Mouse (Mus musculus) hindbrain, embryonic 14.5 days (tissue): Measurements from ENCODE around the gene Slco3a1. TPM values are rescaled to one million over a fixed set of nuclear protein-coding genes. Genes with fewer than 3 reads are reported as not detected.

Experiments
- ATAC-seq: fragments of 200-750 bp; cut with Nextera tagmentation; 2 replicates; pipeline ENCODE4 v1.8.0; 2017; ENCODE audit warnings: moderate number of reproducible peaks, mild to moderate bottlenecking, moderate TSS enrichment, moderate library complexity; ENCODE audit not compliant: low FRiP score
- DNase-seq: peaks from one replicate; pipeline ENCODE4 v3.0.0-alpha.2; 2015; ENCODE audit warnings: low spot score
- H3K27ac ChIP-seq: fragments of 300-500 bp; sonication (generic); 2 replicates; pipeline ENCODE4 v1.5.1; 2014; ENCODE audit warnings: mild to moderate bottlenecking, moderate library complexity
- H3K27me3 ChIP-seq: fragments of 300-500 bp; sonication (generic); 2 replicates; pipeline ENCODE4 v1.6.1; 2014; ENCODE audit warnings: mild to moderate bottlenecking, low read length, mixed read lengths; ENCODE audit not compliant: control insufficient read depth, insufficient read depth
- H3K36me3 ChIP-seq: fragments of 300-500 bp; sonication (generic); replicated peaks from 2 replicates; pipeline ENCODE4 v1.6.1; 2014; ENCODE audit not compliant: control insufficient read depth, insufficient read depth
- H3K4me1 ChIP-seq: fragments of 300-500 bp; sonication (generic); replicated peaks from 2 replicates; pipeline ENCODE4 v1.6.1; 2014; ENCODE audit warnings: antibody characterized with exemption, low read length, mixed read lengths; ENCODE audit not compliant: control insufficient read depth, insufficient read depth
- H3K4me2 ChIP-seq: fragments of 300-500 bp; sonication (generic); replicated peaks from 2 replicates; pipeline ENCODE4 v1.6.1; 2014; ENCODE audit warnings: mild to moderate bottlenecking, moderate library complexity
- H3K4me3 ChIP-seq: fragments of 300-500 bp; sonication (generic); replicated peaks from 2 replicates; pipeline ENCODE4 v1.5.1; 2014; ENCODE audit warnings: mild to moderate bottlenecking, low read length
- H3K9ac ChIP-seq: fragments of 300-500 bp; sonication (generic); 2 replicates; pipeline ENCODE4 v1.6.1; 2014
- H3K9me3 ChIP-seq: fragments of 300-500 bp; sonication (generic); 2 replicates; pipeline ENCODE4 v1.6.1; 2016; ENCODE audit warnings: low read length; ENCODE audit not compliant: control insufficient read depth
- WGBS: fragments of 180-500 bp; shearing (Covaris S2); extraction: QIAGEN DNeasy Blood & Tissue Kit; methylation state at CpG from one replicate; pipeline ENCODE4 v1.1.7; 2014; 5-methylcytosine and 5-hydroxymethylcytosine counted together
- polyA plus RNA-seq: library from polyadenylated mRNA; unstranded; fragments of >200 nt; fragmentation: Nextera tagmentation; extraction: Ambion mirVana; gene quantifications from 2 replicates; pipeline ENCODE4 v1.2.1, GENCODE M21; 2014

The Slco3a1 gene
- polyA plus RNA-seq, result 14.6 and 17.2 TPM in 2 replicates

DNA sequence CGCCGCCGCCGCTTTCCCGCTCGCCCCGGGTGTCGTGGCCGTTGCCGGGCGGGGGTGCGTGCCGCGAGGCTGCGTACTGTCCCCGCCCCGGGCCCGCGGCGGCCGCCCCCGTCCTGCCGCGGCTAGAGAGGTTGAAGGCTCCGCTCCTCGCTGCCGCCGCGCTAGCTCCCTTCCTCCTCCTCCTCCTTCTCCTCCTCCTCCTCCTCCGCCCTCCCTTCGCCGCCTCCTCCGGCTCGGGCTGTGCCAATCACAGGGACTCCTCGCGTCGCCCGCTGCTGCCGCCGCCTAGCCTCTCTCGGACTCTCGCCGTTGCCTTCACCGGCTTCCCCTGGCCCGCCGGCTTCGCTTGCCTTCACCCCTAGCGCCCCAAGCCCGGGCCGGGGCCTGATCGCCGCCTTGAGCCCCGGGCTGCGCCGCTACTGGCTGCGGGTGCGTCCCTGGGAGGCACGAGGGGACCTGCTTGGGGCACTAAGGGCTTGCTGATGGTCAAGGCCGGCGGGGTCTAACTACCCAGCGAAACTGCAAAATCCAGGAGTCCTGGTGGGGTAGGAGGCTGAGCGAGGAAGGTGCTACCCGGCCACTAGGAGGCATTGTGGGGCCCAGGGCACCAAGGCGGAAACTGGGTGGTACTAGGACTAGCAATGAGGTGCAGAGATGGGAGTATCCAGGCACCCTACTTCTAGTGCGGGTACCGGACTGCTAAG lies at the start of gene Slco3a1:
Slco3a1 (minus strand) TSS at position 173 of the 704 bp plus-strand sequence.
- peak; percentile 69 for DNase-seq
- Histone ChIP-seq H3K4me1 (peaks cover 31% of the 10 kb centered on the region), H3K9ac (peak within 1 kb of the TSS; percentile 82), H3K27me3 (0 out of 2 replicates have a peak, but pooled peaks cover 14% of the 10 kb centered on the region), H3K4me3 (peak within 1 kb of the TSS; percentile 86), H3K4me2 (peak within 1 kb of the TSS; percentile 86), H3K9me3 (no peaks in the 10 kb centered on the region), H3K27ac (peak within 1 kb of the TSS; percentile 89), H3K36me3 (no peaks in the 10 kb centered on the region)
- peak; percentile 88 for ATAC-seq
- WGBS, result 1% methylated on average over 62 of the region's 66 CpGs

DNA sequence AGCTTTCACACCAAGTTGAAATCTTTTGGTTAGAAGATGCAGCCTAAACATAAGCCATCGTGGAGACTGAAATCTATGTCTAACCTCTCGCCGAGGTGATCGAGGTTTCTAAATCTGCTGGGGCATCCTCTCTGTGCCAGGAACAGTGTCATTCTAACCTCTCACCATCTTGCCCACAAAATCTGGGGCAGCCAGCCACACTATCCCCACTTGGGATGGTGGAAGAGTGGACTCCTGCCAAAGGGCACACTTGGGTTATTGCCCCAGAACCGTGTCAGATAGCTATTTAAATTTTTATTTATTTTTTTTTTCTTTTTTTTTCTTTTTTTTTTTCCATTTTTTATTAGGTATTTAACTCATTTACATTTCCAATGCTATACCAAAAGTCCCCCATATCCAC lies 46.4 kb upstream of the Slco3a1 start:
- H3K9me3 ChIP-seq, result no peaks in the 10 kb centered on the region
- DNase-seq, result no peak
- H3K4me2 ChIP-seq, result no peak overlapping the region
- H3K36me3 ChIP-seq, result no peaks in the 10 kb centered on the region
- no peak overlapping the region for H3K4me3 ChIP-seq
- H3K27me3 ChIP-seq, result no peaks in the 10 kb centered on the region
- H3K9ac ChIP-seq, result no peak overlapping the region
- 95% methylated on average over 5 of the region's 5 CpGs for WGBS
- no peak for ATAC-seq
- no peaks in the 10 kb centered on the region for H3K4me1 ChIP-seq
- no peak overlapping the region for H3K27ac ChIP-seq

DNA sequence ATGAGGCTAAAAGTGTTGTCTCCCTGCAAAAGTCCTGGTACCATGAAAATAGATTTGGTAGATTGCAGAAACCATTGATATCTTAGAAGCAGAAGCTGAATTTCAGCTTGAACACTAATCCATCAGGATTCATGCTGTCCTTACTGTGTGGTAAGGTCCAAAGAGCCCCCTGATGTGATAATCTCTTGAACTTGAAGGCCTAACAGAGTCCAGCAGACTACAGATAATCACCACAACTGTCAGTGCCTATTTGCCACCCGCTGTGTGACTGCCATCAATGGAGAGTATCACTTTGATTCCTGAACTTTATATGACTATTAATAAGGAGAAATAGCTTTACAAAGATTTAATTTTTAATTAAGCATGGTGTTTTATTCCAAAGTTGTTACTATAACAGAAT lies 24.8 kb upstream of the Slco3a1 start:
- WGBS, result 83% methylated on average over 1 of the region's 1 CpGs
- ATAC-seq, result no peak
- no peaks in the 10 kb centered on the region for H3K27me3 ChIP-seq
- no peak overlapping the region for H3K4me3 ChIP-seq
- no peak overlapping the region for H3K4me2 ChIP-seq
- DNase-seq, result no peak
- no peaks in the 10 kb centered on the region for H3K4me1 ChIP-seq
- H3K9me3 ChIP-seq, result no peaks in the 10 kb centered on the region
- H3K36me3 ChIP-seq, result no peaks in the 10 kb centered on the region
- no peak overlapping the region for H3K27ac ChIP-seq
- no peak overlapping the region for H3K9ac ChIP-seq

DNA sequence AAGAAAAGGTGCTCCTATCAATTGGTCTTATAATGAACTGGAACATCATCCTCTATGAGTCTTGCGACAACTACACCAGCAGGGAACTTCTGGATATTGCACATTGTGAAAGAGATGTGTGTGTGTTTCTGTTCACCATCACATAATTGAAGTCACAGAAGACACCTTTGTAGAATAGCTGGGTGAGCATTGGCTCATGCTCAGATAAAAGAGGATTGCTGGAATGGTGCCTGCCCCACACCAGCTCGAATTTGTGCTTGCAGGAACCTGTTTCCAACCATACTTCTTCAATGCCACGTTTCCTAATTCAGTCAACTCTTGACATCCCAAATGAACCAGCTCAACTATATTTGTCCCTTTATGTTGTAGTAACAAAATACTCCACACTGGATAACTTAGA lies 21.1 kb upstream of the Slco3a1 start:
- ATAC-seq (no peak), DNase-seq (no peak)
- no peak overlapping the region for H3K4me3 ChIP-seq
- no peaks in the 10 kb centered on the region for H3K9me3 ChIP-seq
- H3K36me3 ChIP-seq, result no peaks in the 10 kb centered on the region
- no peak overlapping the region for H3K9ac ChIP-seq
- no peaks in the 10 kb centered on the region for H3K27me3 ChIP-seq
- no peak overlapping the region for H3K4me2 ChIP-seq
- no peak overlapping the region for H3K27ac ChIP-seq
- 84% methylated on average over 3 of the region's 3 CpGs for WGBS
- no peaks in the 10 kb centered on the region for H3K4me1 ChIP-seq

DNA sequence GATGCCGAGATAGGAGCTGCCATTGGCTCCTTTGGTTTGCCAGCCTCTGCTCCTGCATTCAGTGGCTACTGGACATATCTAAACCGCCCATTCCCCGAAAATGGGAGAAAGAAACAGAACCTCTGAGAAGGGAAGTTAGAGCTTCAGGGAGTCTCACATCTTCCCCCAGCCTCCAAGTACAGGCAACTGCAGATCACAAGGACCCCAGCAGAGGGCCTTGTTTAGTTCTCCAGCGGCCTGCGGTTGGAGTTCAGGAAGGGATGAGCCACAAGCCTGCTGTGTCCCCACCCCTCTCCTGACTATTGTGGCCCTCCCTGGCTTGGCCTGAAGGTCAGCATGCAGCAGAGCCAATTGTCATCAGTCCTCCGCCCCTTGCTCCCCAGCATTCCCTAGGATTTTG lies 836 bp upstream of the Slco3a1 start:
- Histone ChIP-seq H3K36me3 (no peaks in the 10 kb centered on the region), H3K9me3 (no peaks in the 10 kb centered on the region), H3K4me1 (peaks cover 28% of the 10 kb centered on the region), H3K4me2 (peak overlapping the region; percentile 86), H3K9ac (peak overlapping the region; percentile 82), H3K4me3 (peak overlapping the region; percentile 86), H3K27me3 (0 out of 2 replicates have a peak, but pooled peaks cover 14% of the 10 kb centered on the region), H3K27ac (peak overlapping the region; percentile 89; the same call in 1 of the 2 replicates)
- DNase-seq (peak; percentile 69), ATAC-seq (peak; percentile 42; the same call in 1 of the 2 replicates)
- 15% methylated on average over 6 of the region's 6 CpGs for WGBS

DNA sequence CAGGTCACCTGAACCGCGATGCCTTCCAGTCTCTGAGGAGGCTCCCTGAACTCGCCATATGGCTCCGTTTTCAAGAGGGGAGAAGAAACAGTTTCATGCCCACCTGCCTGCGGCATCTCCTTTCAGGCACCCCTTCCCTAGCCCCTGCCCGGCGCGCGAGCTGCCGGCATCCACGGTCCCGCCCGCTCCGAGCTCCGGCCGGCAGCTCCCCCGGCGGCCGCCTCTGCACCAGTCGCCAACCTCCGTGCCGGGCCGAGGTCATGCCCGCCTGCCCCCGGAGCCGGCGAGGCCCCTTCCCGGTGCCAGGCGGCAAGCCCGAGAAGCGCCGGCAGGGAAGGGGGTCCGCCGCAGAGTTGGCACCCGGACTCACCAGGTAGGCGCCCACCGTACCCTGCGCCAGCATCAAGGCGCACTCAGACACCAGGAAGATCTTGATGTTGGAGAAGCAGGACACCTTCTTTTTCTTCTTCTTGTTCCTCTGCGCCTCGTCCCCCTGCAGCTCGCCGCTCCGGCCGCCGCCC lies 479 bp downstream of the Slco3a1 start:
- peak; percentile 66 for ATAC-seq
- DNase-seq, result peak; percentile 49
- H3K9me3 ChIP-seq, result no peaks in the 10 kb centered on the region
- no peaks in the 10 kb centered on the region for H3K36me3 ChIP-seq
- peaks cover 31% of the 10 kb centered on the region for H3K4me1 ChIP-seq
- peak overlapping the region; percentile 89 for H3K27ac ChIP-seq
- H3K4me3 ChIP-seq, result peak overlapping the region; percentile 86
- peak overlapping the region; percentile 82 for H3K9ac ChIP-seq
- H3K4me2 ChIP-seq, result peak overlapping the region; percentile 86
- 0 out of 2 replicates have a peak, but pooled peaks cover 14% of the 10 kb centered on the region for H3K27me3 ChIP-seq
- WGBS, result under 1% methylated on average over 46 of the region's 46 CpGs

DNA sequence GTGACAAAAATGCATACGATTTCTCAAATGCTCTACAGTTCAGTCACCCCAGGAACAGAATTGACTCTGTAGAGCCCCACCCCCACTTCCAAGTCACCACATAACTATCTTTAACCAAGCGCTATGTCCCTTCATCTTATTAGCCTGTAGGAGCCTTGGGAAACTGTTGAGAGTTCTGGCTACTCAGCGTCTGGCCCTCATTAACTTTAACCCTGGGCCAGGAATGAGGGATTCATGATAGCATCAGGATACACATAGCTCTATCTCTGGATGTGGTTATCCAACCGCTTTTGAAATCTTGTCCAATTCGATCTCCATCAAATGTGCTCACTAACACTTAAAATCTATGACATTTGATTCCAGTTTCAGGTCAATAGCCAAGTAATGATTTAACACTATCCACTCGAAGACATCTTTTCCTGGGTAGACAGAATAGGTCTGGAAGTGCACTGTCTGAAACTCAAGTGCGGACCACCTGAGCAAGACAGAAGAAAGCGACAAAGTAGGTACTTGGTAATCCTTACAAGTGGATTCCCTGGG lies 1.4 kb downstream of the Slco3a1 start:
- Histone ChIP-seq H3K4me1 (peaks cover 31% of the 10 kb centered on the region), H3K4me3 (peak overlapping the region; percentile 86), H3K36me3 (no peaks in the 10 kb centered on the region), H3K27ac (no peak overlapping the region), H3K9ac (peak overlapping the region; percentile 82), H3K4me2 (peak overlapping the region; percentile 86), H3K27me3 (0 out of 2 replicates have a peak, but pooled peaks cover 14% of the 10 kb centered on the region), H3K9me3 (no peaks in the 10 kb centered on the region)
- no peak for DNase-seq
- ATAC-seq, result no peak
- WGBS, result 53% methylated on average over 8 of the region's 8 CpGs

DNA sequence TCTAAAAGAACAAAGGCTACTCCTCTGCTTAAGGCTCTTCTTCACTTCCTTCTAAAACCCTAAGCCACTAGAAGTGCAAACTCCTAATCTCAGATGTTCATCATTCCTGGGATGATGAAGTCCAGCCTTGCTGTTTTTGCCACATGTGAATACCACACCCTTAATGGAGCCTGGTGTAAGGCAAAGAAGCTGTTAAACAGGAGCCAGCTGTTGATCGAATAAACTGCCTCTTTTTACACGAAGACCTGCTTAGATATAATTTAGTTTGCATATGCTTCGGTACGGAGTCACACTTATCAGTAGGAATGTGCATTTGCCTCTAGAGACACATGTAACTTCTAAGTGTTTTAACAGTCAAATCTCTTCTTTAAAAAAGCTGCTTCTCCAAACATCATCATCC lies 2.0 kb downstream of the Slco3a1 start:
- Histone ChIP-seq H3K9me3 (no peaks in the 10 kb centered on the region), H3K4me3 (peak overlapping the region; percentile 86), H3K27me3 (0 out of 2 replicates have a peak, but pooled peaks cover 14% of the 10 kb centered on the region), H3K4me2 (peak overlapping the region; percentile 86), H3K4me1 (peaks cover 31% of the 10 kb centered on the region), H3K27ac (no peak overlapping the region), H3K36me3 (no peaks in the 10 kb centered on the region), H3K9ac (peak overlapping the region; percentile 16; the same call in 1 of the 2 replicates)
- ATAC-seq (no peak), DNase-seq (no peak)
- WGBS, result 57% methylated on average over 4 of the region's 4 CpGs

DNA sequence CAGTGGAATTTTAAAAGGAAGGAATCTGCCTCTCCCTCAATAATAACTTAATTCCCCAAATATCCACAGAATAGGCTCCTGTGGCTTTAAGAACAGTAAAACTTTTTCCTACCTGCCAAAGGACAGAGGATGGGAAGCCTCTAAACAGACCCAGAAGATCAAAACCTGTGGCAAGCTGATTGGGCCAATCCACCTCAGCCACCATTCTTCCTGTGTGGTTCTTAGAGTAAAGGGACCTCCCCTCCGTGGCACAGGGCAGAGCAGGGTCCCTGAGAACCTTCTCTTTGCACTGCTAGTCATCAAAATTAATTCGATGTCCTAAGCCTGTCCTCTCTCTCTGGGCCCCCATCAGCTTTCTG lies 2.6 kb downstream of the Slco3a1 start:
- no peak overlapping the region for H3K9ac ChIP-seq
- H3K27me3 ChIP-seq, result 0 out of 2 replicates have a peak, but pooled peaks cover 14% of the 10 kb centered on the region
- WGBS, result 32% methylated on average over 2 of the region's 2 CpGs
- H3K4me2 ChIP-seq, result peak overlapping the region; percentile 86
- no peaks in the 10 kb centered on the region for H3K36me3 ChIP-seq
- H3K27ac ChIP-seq, result no peak overlapping the region
- peak overlapping the region; percentile 86 for H3K4me3 ChIP-seq
- no peak for DNase-seq
- no peak for ATAC-seq
- no peaks in the 10 kb centered on the region for H3K9me3 ChIP-seq
- H3K4me1 ChIP-seq, result peaks cover 31% of the 10 kb centered on the region
